Mouse (Mus musculus) small intestine, adult 2 months (tissue): Measurements from ENCODE around the gene Elmo1. TPM values are rescaled to one million over a fixed set of nuclear protein-coding genes. Genes with fewer than 3 reads are reported as not detected.

Experiments used
- H3K27ac ChIP-seq: fragments of 200-500 bp; 2 replicates; pipeline ENCODE4 v1.5.1; 2012; ENCODE audit warnings: low read depth, low read length, control low read depth, inconsistent platforms; ENCODE audit not compliant: insufficient read depth
- H3K27me3 ChIP-seq: fragments of 200-500 bp; 2 replicates; pipeline ENCODE4 v1.6.1; 2012; ENCODE audit warnings: mild to moderate bottlenecking, moderate library complexity, low read length, inconsistent platforms; ENCODE audit not compliant: control insufficient read depth, insufficient read depth
- H3K36me3 ChIP-seq: fragments of 200-500 bp; 2 replicates; pipeline ENCODE4 v1.6.1; 2012; ENCODE audit warnings: mild to moderate bottlenecking, low read length, control low read depth, inconsistent platforms; ENCODE audit not compliant: control insufficient read depth, insufficient read depth
- H3K4me1 ChIP-seq: fragments of 200-500 bp; 2 replicates; pipeline ENCODE4 v1.6.1; 2012; ENCODE audit warnings: low read length, inconsistent platforms, mixed read lengths; ENCODE audit not compliant: control insufficient read depth, insufficient read depth, insufficient read length
- H3K4me3 ChIP-seq: fragments of 200-500 bp; 2 replicates; pipeline ENCODE4 v1.5.1; 2012; ENCODE audit warnings: low read depth, mild to moderate bottlenecking, control low read depth, inconsistent platforms, low read length, moderate library complexity
- CTCF ChIP-seq: fragments of 200-500 bp; IDR thresholded peaks from 2 replicates; pipeline ENCODE4 v1.5.1; 2012; ENCODE audit warnings: low read depth, mild to moderate bottlenecking, control low read depth, inconsistent platforms, low read length, moderate library complexity, mixed read lengths; ENCODE audit not compliant: insufficient replicate concordance, insufficient read length; ENCODE audit errors: extremely low read depth
- POLR2A ChIP-seq: fragments of 200-500 bp; IDR thresholded peaks from 2 replicates; pipeline ENCODE4 v1.6.1; 2012; ENCODE audit warnings: low read depth, mild to moderate bottlenecking, control low read depth, inconsistent platforms, low read length, moderate library complexity
- WGBS: fragments of 180-500 bp; shearing (Covaris S2); methylation state at CpG from one replicate; pipeline ENCODE4 v1.1.7; 2018; 5-methylcytosine and 5-hydroxymethylcytosine counted together
- polyA plus RNA-seq: library from polyadenylated mRNA; depleted of rRNA; stranded (reverse); fragments of >200 nt; gene quantifications from 2 replicates; pipeline ENCODE4 v1.2.3, GENCODE M21; 2012

The Elmo1 gene
- polyA plus RNA-seq, 1 experiment: 23.8 TPM

DNA sequence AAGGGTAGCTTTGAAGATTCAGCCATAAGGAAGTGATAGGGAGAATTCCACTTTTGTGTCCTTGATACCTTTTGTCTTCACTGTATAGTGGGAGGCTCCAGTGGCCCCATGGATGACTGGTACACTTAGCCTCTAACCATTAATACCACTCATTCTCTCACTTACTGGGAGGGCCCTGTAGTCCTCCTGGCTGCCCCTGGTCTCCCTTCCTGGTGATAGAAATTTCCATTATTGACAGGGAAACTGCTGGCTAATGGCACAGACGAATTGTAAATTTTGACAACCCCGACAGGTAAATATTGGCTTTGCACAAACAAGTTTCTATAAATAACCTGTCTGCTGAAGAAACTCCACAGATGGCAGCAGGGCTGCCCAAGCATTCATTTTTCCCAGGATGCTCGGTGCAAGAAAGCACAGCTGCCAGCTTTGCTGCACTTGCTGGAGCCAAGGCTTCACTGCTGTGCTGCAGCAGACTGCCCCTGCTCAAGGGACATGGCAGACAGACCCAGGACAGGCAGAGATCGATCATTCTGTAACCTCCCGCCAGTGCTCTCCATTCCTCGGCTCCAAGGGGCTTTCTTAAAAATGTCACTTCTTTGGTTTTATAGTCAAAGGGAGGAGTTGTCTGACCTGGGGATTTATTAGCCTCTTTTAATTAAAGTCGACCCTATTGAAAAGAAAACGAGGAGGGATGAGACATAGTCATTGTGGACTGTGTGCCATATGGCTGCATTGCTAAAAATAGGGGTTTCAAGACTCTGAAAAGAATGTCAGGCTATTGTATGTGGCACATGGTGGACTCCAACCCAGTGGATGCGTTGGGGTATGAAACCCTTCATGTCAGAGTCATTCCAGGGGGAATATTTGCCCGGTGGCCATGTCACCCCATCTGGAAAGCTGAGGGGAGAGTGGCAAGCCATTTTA is 422.2 kb downstream of the Elmo1 start:
- Histone ChIP-seq H3K27ac (no peak overlapping the region), H3K27me3 (no peaks in the 10 kb centered on the region), H3K4me3 (no peak overlapping the region), H3K36me3 (no peaks in the 10 kb centered on the region), H3K4me1 (no peaks in the 10 kb centered on the region)
- 55% methylated on average over 10 of the region's 10 CpGs for WGBS
- TF ChIP-seq POLR2A (no peak), CTCF (no peak)

DNA sequence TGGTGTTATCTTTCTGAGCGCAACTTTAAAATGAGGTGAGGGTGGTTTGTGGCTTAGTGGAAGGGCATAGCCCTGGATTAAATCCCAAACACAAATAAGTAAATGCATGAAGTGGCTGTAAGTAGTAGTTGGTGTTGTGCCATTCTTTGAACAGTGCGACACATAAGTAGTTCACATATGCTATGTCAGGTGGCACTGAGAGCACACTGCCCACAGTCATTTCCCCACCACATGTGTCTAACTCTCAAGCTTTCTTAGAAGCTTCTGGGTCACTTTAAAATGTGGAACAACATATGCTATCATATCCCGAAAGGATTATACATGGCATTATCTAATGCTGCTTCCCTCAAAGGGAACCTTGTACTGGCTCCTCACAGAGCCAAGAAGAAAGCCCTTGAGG is 424.3 kb downstream of the Elmo1 start:
- Histone ChIP-seq H3K36me3 (no peaks in the 10 kb centered on the region), H3K27me3 (no peaks in the 10 kb centered on the region), H3K27ac (no peak overlapping the region), H3K4me3 (no peak overlapping the region), H3K4me1 (no peaks in the 10 kb centered on the region)
- 93% methylated on average over 3 of the region's 3 CpGs for WGBS
- TF ChIP-seq POLR2A: no peak
- no peak for TF ChIP-seq CTCF

- H3K36me3 ChIP-seq: no peaks in the 10 kb centered on the region
- H3K27me3 ChIP-seq: no peaks in the 10 kb centered on the region
- no peak overlapping the region for H3K4me3 ChIP-seq
- H3K4me1 ChIP-seq: no peaks in the 10 kb centered on the region
- no peak for TF ChIP-seq POLR2A
- TF ChIP-seq CTCF: no peak
- no peak overlapping the region for H3K27ac ChIP-seq
- WGBS: 77% methylated on average over 4 of the region's 4 CpGs
These were observed 425.7 kb downstream of the Elmo1 start for GRCm38 (mm10) chr13:20516096-20516495.

DNA sequence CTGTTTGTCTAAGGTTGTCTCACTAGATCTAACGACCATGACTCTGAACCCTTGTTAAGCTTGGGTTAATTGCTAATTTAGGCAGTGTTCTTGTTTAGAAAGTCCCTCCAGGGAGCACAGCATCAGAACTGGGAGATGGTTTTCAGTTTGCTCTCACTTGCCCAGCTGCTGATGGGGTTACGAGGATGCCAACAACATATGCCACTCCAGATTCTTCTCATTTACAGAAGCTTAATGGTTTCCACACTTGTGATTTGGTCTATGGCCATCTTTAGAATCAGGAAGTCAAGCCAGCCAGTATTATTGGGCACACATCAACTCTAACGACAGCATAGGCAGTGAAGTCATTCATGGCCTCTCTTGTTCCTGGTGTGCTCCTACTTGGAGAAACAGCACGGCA is 427.3 kb downstream of the Elmo1 start:
- no peaks in the 10 kb centered on the region for H3K36me3 ChIP-seq
- WGBS: 73% methylated on average over 4 of the region's 4 CpGs
- H3K4me1 ChIP-seq: no peaks in the 10 kb centered on the region
- H3K27me3 ChIP-seq: no peaks in the 10 kb centered on the region
- H3K4me3 ChIP-seq: no peak overlapping the region
- H3K27ac ChIP-seq: no peak overlapping the region
- TF ChIP-seq POLR2A (no peak), CTCF (no peak)

DNA sequence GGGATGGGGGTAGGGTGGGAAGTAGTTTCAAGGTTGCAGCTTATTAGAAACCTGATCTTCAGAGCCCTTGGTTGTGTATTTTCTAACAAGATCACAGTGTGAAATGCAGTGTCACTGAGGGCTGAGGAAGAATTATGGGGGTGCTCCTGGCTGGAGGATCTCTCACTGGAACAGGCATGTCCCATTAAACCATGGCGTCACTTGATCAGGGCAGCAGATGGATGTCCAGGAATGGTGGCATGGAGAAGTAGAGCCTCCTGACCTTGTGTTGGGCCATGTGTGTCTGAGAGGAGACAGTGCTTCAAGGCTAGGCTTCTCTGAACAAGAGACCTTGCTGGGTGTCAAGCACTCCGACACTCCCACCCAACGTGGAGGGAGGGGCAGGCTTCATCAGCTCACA is 431.1 kb downstream of the Elmo1 start:
- Histone ChIP-seq H3K4me1 (no peaks in the 10 kb centered on the region), H3K36me3 (no peaks in the 10 kb centered on the region), H3K27me3 (no peaks in the 10 kb centered on the region), H3K27ac (no peak overlapping the region), H3K4me3 (no peak overlapping the region)
- TF ChIP-seq CTCF: no peak
- no peak for TF ChIP-seq POLR2A
- 88% methylated on average over 3 of the region's 3 CpGs for WGBS

- TF ChIP-seq CTCF (no peak), POLR2A (no peak)
- Histone ChIP-seq H3K4me1 (no peaks in the 10 kb centered on the region), H3K4me3 (no peak overlapping the region), H3K27ac (no peak overlapping the region), H3K36me3 (no peaks in the 10 kb centered on the region), H3K27me3 (no peaks in the 10 kb centered on the region)
- 91% methylated on average over 1 of the region's 1 CpGs for WGBS
These were observed 433.3 kb downstream of the Elmo1 start for GRCm38 (mm10) chr13:20523671-20524070.

GRCm38 (mm10) chr13:20525844-20526243 is 435.4 kb downstream of the Elmo1 start:
- TF ChIP-seq POLR2A: no peak
- no peak for TF ChIP-seq CTCF
- H3K4me1 ChIP-seq: no peaks in the 10 kb centered on the region
- H3K4me3 ChIP-seq: no peak overlapping the region
- 84% methylated on average over 4 of the region's 4 CpGs for WGBS
- H3K27ac ChIP-seq: no peak overlapping the region
- no peaks in the 10 kb centered on the region for H3K27me3 ChIP-seq
- no peaks in the 10 kb centered on the region for H3K36me3 ChIP-seq

GRCm38 (mm10) chr13:20537053-20537452 is 446.7 kb downstream of the Elmo1 start:
- WGBS: 95% methylated on average over 1 of the region's 1 CpGs
- no peak for TF ChIP-seq CTCF
- no peak for TF ChIP-seq POLR2A
- Histone ChIP-seq H3K27me3 (no peaks in the 10 kb centered on the region), H3K36me3 (no peaks in the 10 kb centered on the region), H3K4me3 (no peak overlapping the region), H3K27ac (no peak overlapping the region), H3K4me1 (no peaks in the 10 kb centered on the region; the same call in 1 of the 2 replicates)
